Mouse (Mus musculus): Measurements from ENCODE around the gene Uba1y. TPM values are rescaled to one million over a fixed set of nuclear protein-coding genes. Genes with fewer than 3 reads are reported as not detected.
"Not testable (repeated sequence)": the region's sequence is repeated elsewhere in the genome, so short reads cannot be mapped to it uniquely, and the experiment has no call there.

Uba1y gene
- total RNA-seq (2014; rRNA removed) (0.05 and 0.22 TPM in 2 replicates), polyA plus RNA-seq (2015; fragmentation: Nextera tagmentation; extraction: Ambion mirVana) (0.18 TPM in 1 of 2 replicates, not detected in the other)

- no peaks in the 10 kb centered on the region for H3K27me3 ChIP-seq (ENCODE audit: insufficient read depth, low read length)
- no peak within 1 kb of the TSS for H3K27ac ChIP-seq
- H3K4me1 ChIP-seq (ENCODE audit: insufficient read depth, low read length): no peaks in the 10 kb centered on the region
- no peak for TF ChIP-seq CTCF (IDR thresholded peaks at IDR 0.05; ENCODE audit: low read depth)
- H3K36me3 ChIP-seq (ENCODE audit: insufficient read depth, low read length): no peaks in the 10 kb centered on the region
- H3K9me3 ChIP-seq (ENCODE audit: low read length): no peaks in the 10 kb centered on the region
- no peak within 1 kb of the TSS for H3K4me2 ChIP-seq (ENCODE audit: low read depth, low read length)
- WGBS: 96% methylated on average over 5 of the region's 15 CpGs
- ATAC-seq (no peak), DNase-seq (ENCODE audit: low spot score) (no peak)
- H3K9ac ChIP-seq (replicated peaks; ENCODE audit: low read length): no peak within 1 kb of the TSS
- H3K4me3 ChIP-seq (ENCODE audit: low read length): no peak within 1 kb of the TSS
These were observed at the start of gene Uba1y for GRCm38 (mm10) chrY:818396-818795. Gene Uba1y (plus strand): TSS chrY:818649.

DNA sequence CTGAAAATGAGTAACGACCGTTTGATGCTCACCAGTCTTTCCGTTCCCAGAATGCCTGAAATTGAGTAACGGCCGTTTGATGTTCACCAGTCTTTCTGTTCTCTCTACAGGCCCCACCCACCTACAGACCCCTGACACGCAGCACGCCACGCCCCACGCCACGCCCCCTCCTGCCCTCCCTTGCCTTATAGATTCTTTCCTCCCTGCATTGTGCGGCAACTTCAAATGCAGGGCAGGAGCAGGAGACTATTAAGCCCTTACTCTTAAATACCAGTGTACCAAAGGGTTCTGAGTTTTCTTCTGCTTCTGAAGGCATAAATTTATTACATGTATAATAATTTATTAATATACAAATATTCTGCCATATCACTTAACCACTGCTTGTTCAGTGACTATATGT lies 21.1 kb upstream of the Uba1y start, which contains the start of gene Zfy1:
Zfy1 (minus strand) TSS at position 101 of the 400 bp plus-strand sequence.
- H3K27ac ChIP-seq; H3K9ac ChIP-seq (replicated peaks; ENCODE audit: low read length); H3K27me3 ChIP-seq (ENCODE audit: insufficient read depth, low read length); H3K4me1 ChIP-seq (ENCODE audit: insufficient read depth, low read length); ATAC-seq; H3K36me3 ChIP-seq (ENCODE audit: insufficient read depth, low read length); DNase-seq (ENCODE audit: low spot score); H3K4me3 ChIP-seq (ENCODE audit: low read length); H3K9me3 ChIP-seq (ENCODE audit: low read length); H3K4me2 ChIP-seq (ENCODE audit: low read depth, low read length): not testable (repeated sequence)
- no CpG with 5 or more reads among the region's 11 CpGs for WGBS

GRCm38 (mm10) chrY:808991-809661 lies 9.3 kb upstream of the Uba1y start:
- no peak overlapping the region for H3K27ac ChIP-seq
- H3K4me2 ChIP-seq (ENCODE audit: low read depth, low read length): peak overlapping the region; percentile 35; the same call in 1 of the 2 replicates
- WGBS: no CpG with 5 or more reads among the region's 15 CpGs
- no peaks in the 10 kb centered on the region for H3K27me3 ChIP-seq (ENCODE audit: insufficient read depth, low read length)
- H3K4me1 ChIP-seq (ENCODE audit: insufficient read depth, low read length): no peaks in the 10 kb centered on the region
- TF ChIP-seq CTCF (IDR thresholded peaks at IDR 0.05; ENCODE audit: low read depth): no peak
- no peak overlapping the region; the same call in 1 of the 2 replicates for H3K4me3 ChIP-seq (ENCODE audit: low read length)
- ATAC-seq (peak; percentile 80), DNase-seq (ENCODE audit: low spot score) (peak; percentile 7)
- no peaks in the 10 kb centered on the region for H3K9me3 ChIP-seq (ENCODE audit: low read length)
- no peak overlapping the region for H3K9ac ChIP-seq (replicated peaks; ENCODE audit: low read length)
- no peaks in the 10 kb centered on the region for H3K36me3 ChIP-seq (ENCODE audit: insufficient read depth, low read length)

DNA sequence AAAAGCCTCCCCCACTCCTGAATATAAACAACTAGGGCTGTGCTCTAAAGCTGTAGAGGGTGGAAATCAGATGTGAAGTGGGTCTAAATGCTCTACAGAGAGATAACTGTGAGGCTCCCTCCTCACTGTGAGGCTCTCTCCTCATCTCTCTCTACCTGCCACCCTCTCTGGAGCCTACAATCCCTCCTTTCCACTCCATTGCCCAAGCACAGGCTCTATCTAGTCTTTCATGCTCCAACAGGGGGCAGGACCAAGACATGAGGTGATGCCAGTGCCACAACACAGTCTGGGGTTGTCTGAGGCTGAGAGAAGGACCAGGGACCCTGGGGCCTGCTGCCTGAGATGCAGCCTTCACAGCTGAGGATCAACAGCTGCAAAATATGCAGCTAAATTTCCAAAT lies 54.0 kb downstream of the Uba1y start:
- Histone ChIP-seq H3K27me3 (ENCODE audit: insufficient read depth, low read length) (no peaks in the 10 kb centered on the region), H3K36me3 (ENCODE audit: insufficient read depth, low read length) (no peaks in the 10 kb centered on the region), H3K4me2 (ENCODE audit: low read depth, low read length) (no peak overlapping the region), H3K9ac (replicated peaks; ENCODE audit: low read length) (no peak overlapping the region), H3K9me3 (ENCODE audit: low read length) (no peaks in the 10 kb centered on the region), H3K27ac (no peak overlapping the region; the same call in 1 of the 2 replicates), H3K4me3 (ENCODE audit: low read length) (no peak overlapping the region), H3K4me1 (ENCODE audit: insufficient read depth, low read length) (no peaks in the 10 kb centered on the region)
- ATAC-seq (peak; percentile 47; the same call in 1 of the 2 replicates), DNase-seq (ENCODE audit: low spot score) (no peak)
- TF ChIP-seq CTCF (IDR thresholded peaks at IDR 0.05; ENCODE audit: low read depth): no peak

GRCm38 (mm10) chrY:872855-873549 lies 54.6 kb downstream of the Uba1y start:
- no peaks in the 10 kb centered on the region for H3K9me3 ChIP-seq (ENCODE audit: low read length)
- no peaks in the 10 kb centered on the region for H3K27me3 ChIP-seq (ENCODE audit: insufficient read depth, low read length)
- H3K27ac ChIP-seq: no peak overlapping the region; the same call in 1 of the 2 replicates
- no peak overlapping the region for H3K4me2 ChIP-seq (ENCODE audit: low read depth, low read length)
- WGBS: 0% methylated on average over 1 of the region's 18 CpGs
- H3K4me3 ChIP-seq (ENCODE audit: low read length): no peak overlapping the region
- peak; percentile 35 for DNase-seq (ENCODE audit: low spot score)
- H3K4me1 ChIP-seq (ENCODE audit: insufficient read depth, low read length): no peaks in the 10 kb centered on the region
- no peak overlapping the region for H3K9ac ChIP-seq (replicated peaks; ENCODE audit: low read length)
- ATAC-seq: peak; percentile 77
- TF ChIP-seq CTCF (IDR thresholded peaks at IDR 0.05; ENCODE audit: low read depth): no peak
- H3K36me3 ChIP-seq (ENCODE audit: insufficient read depth, low read length): no peaks in the 10 kb centered on the region

Other genes starting within 250 kb of the Uba1y start
- gene Zfy1, start 21.2 kb upstream of the Uba1y start, total RNA-seq (2014; rRNA removed): not detected in 2 replicates
- not detected in 2 replicates for gene Zfy1, start 21.2 kb upstream of the Uba1y start, polyA plus RNA-seq (2015; fragmentation: Nextera tagmentation; extraction: Ambion mirVana)
- gene Kdm5d, start 79.1 kb downstream of the Uba1y start, total RNA-seq (2014; rRNA removed): 8.5 and 9.8 TPM in 2 replicates
- gene Kdm5d, start 79.1 kb downstream of the Uba1y start, polyA plus RNA-seq (2015; fragmentation: Nextera tagmentation; extraction: Ambion mirVana): 12.1 TPM in 1 of 2 replicates, not detected in the other
- gene Eif2s3y, start 191.9 kb downstream of the Uba1y start, total RNA-seq (2014; rRNA removed): 18.6 and 20.3 TPM in 2 replicates
- gene Eif2s3y, start 191.9 kb downstream of the Uba1y start, polyA plus RNA-seq (2015; fragmentation: Nextera tagmentation; extraction: Ambion mirVana): 97.5 TPM in 1 of 2 replicates, not detected in the other